Mouse (Mus musculus) neural tube, embryonic 13.5 days (tissue): ENCODE data around the gene Ddx3x. TPM values are rescaled to one million over a fixed set of nuclear protein-coding genes. Genes with fewer than 3 reads are reported as not detected.
"Not testable (repeated sequence)": the region's sequence is repeated elsewhere in the genome, so short reads cannot be mapped to it uniquely, and the experiment has no call there.

Experiments
- ATAC-seq: fragments of 200-750 bp; cut with Nextera tagmentation; 2 replicates; pipeline ENCODE4 v1.8.0; 2017; ENCODE audit warnings: low read depth, mild to moderate bottlenecking, moderate TSS enrichment, moderate library complexity
- H3K27ac ChIP-seq: fragments of 300-500 bp; sonication (generic); replicated peaks from 2 replicates; pipeline ENCODE4 v1.5.1; 2015; ENCODE audit warnings: moderate library complexity, mild to moderate bottlenecking, inconsistent platforms
- H3K27me3 ChIP-seq: fragments of 300-500 bp; sonication (generic); 2 replicates; pipeline ENCODE4 v1.6.1; 2015; ENCODE audit warnings: mild to moderate bottlenecking, inconsistent platforms
- H3K36me3 ChIP-seq: fragments of 300-500 bp; sonication (generic); 2 replicates; pipeline ENCODE4 v1.6.1; 2015; ENCODE audit warnings: mild to moderate bottlenecking, inconsistent platforms
- H3K4me1 ChIP-seq: fragments of 300-500 bp; sonication (generic); replicated peaks from 2 replicates; pipeline ENCODE4 v1.6.1; 2015; ENCODE audit warnings: inconsistent platforms
- H3K4me2 ChIP-seq: fragments of 300-500 bp; sonication (generic); 2 replicates; pipeline ENCODE4 v1.6.1; 2015; ENCODE audit warnings: inconsistent platforms, mild to moderate bottlenecking, moderate library complexity
- H3K4me3 ChIP-seq: fragments of 300-500 bp; sonication (generic); 2 replicates; pipeline ENCODE4 v1.5.1; 2015; ENCODE audit warnings: mild to moderate bottlenecking, inconsistent platforms
- H3K9ac ChIP-seq: fragments of 300-500 bp; sonication (generic); 2 replicates; pipeline ENCODE4 v1.6.1; 2015; ENCODE audit warnings: moderate library complexity, mild to moderate bottlenecking, inconsistent platforms
- H3K9me3 ChIP-seq: fragments of 300-500 bp; sonication (generic); 2 replicates; pipeline ENCODE4 v1.6.1; 2016; ENCODE audit warnings: inconsistent platforms
- WGBS: fragments of 180-500 bp; shearing (Covaris S2); methylation state at CpG from one replicate; pipeline ENCODE4 v1.1.7; 2015; 5-methylcytosine and 5-hydroxymethylcytosine counted together
- polyA plus RNA-seq: library from polyadenylated mRNA; unstranded; fragments of >200 nt; fragmentation: Nextera tagmentation; extraction: Ambion mirVana; gene quantifications from 2 replicates; pipeline ENCODE4 v1.2.1, GENCODE M21; 2015

Gene Ddx3x
- polyA plus RNA-seq = 107 and 114 TPM in 2 replicates

DNA sequence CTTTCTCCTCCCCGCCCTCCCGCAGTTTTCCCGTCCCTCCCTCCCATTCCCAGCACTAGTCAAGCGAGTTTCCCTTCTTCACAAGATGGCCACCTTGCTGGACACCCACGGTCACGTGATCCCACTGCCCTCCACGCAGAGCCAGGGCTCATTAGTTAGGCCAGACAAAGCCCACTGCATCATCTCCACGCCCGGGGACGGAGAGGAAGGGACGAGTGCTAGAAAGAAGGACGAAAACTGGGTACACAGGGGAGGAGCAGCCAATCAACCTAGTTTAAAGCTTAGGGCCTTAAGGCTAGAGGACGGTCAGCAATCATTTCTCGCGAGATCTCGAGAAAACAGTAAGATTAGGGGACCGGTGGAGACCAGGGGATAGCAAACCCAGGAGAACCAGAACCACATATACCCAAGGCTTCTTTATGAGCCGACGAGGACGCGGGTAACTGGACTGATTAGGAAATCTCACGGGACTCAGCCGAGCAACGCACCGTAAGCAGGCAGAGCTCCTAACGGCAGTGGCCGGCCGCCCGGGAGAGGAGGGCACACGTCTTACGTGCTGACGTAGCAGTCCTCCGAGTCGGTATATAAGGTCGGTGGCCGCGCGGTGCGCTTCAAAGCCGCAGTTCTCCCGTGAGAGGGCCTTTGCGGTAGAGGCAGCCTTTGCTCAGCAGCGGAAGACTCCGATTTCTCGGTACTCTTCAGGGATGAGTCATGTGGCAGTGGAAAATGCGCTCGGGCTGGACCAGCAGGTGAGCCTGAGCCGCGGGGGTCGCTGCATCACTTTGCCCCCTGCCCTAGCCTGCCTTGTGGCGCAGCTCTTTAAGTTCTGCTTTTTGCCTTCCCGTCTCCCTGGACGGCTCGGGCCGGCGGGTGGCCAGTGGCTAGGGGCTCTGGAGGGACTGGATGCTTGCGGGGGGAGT, at the start of gene Ddx3x:
Ddx3x (plus strand) TSS at position 562 of the 920 bp plus-strand sequence.
- Histone ChIP-seq H3K27ac (peak within 1 kb of the TSS; percentile 99), H3K9me3 (no peaks in the 10 kb centered on the region), H3K27me3 (0 out of 2 replicates have a peak, but pooled peaks cover 5% of the 10 kb centered on the region), H3K9ac (peak within 1 kb of the TSS; percentile 99), H3K4me1 (peaks cover 32% of the 10 kb centered on the region), H3K36me3 (peaks cover 11% of the 10 kb centered on the region), H3K4me2 (peak within 1 kb of the TSS; percentile 81), H3K4me3 (peak within 1 kb of the TSS; percentile 84)
- under 1% methylated on average over 57 of the region's 57 CpGs for WGBS
- peak; percentile 96 for ATAC-seq

GRCm38 (mm10) chrX:13231243-13231642, 49.5 kb upstream of the Ddx3x start:
- Histone ChIP-seq H3K36me3 (no peaks in the 10 kb centered on the region), H3K4me3 (0 out of 2 replicates have a peak overlapping the region, but pooled peaks have one; percentile 37), H3K27me3 (peaks cover 14% of the 10 kb centered on the region; the same call in 1 of the 2 replicates), H3K9me3 (no peaks in the 10 kb centered on the region), H3K4me1 (peaks cover 11% of the 10 kb centered on the region; the same call in 1 of the 2 replicates), H3K9ac (peak overlapping the region; percentile 62), H3K4me2 (peak overlapping the region; percentile 43), H3K27ac (peak overlapping the region; percentile 91)
- peak; percentile 20 for ATAC-seq
- 45% methylated on average over 9 of the region's 9 CpGs for WGBS

GRCm38 (mm10) chrX:13232834-13233233, 47.9 kb upstream of the Ddx3x start:
- not testable (repeated sequence) for ATAC-seq, H3K27ac ChIP-seq, H3K36me3 ChIP-seq, H3K4me2 ChIP-seq, H3K9ac ChIP-seq, H3K4me3 ChIP-seq, H3K9me3 ChIP-seq
- H3K27me3 ChIP-seq = peaks cover 14% of the 10 kb centered on the region
- WGBS = 92% methylated on average over 1 of the region's 1 CpGs
- peaks cover 17% of the 10 kb centered on the region for H3K4me1 ChIP-seq

GRCm38 (mm10) chrX:13233631-13234030, 47.1 kb upstream of the Ddx3x start:
- no peak overlapping the region for H3K27ac ChIP-seq
- no peaks in the 10 kb centered on the region for H3K9me3 ChIP-seq
- peaks cover 19% of the 10 kb centered on the region for H3K27me3 ChIP-seq
- H3K4me3 ChIP-seq = no peak overlapping the region
- H3K4me2 ChIP-seq = no peak overlapping the region
- H3K36me3 ChIP-seq = no peaks in the 10 kb centered on the region
- ATAC-seq = no peak
- no peak overlapping the region for H3K9ac ChIP-seq
- peaks cover 17% of the 10 kb centered on the region for H3K4me1 ChIP-seq
- WGBS = 62% methylated on average over 2 of the region's 2 CpGs

DNA sequence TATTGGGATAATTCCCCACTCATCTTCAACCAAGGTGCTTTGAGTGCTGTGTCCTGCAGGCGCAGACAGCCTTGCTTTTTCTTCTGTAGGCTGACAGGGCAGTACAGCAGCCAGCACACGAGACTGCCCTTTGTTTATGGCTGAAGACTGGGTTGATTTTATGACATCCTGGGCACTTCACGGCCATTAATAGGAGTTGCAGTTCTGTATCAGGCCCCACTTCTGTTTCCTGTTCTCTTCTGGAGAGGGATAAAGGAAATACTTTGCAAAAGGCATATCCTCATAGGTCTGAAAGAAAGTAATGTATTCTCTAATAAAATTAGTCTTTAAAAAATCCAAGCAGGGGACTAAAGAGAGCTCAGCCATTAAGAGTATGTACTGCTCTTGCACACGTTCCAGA, 46.1 kb upstream of the Ddx3x start:
- Histone ChIP-seq H3K27me3 (peaks cover 27% of the 10 kb centered on the region), H3K9me3 (no peaks in the 10 kb centered on the region), H3K9ac (no peak overlapping the region), H3K36me3 (no peaks in the 10 kb centered on the region), H3K4me3 (no peak overlapping the region), H3K4me2 (no peak overlapping the region), H3K27ac (no peak overlapping the region), H3K4me1 (peaks cover 17% of the 10 kb centered on the region)
- no peak for ATAC-seq
- 31% methylated on average over 4 of the region's 4 CpGs for WGBS

DNA sequence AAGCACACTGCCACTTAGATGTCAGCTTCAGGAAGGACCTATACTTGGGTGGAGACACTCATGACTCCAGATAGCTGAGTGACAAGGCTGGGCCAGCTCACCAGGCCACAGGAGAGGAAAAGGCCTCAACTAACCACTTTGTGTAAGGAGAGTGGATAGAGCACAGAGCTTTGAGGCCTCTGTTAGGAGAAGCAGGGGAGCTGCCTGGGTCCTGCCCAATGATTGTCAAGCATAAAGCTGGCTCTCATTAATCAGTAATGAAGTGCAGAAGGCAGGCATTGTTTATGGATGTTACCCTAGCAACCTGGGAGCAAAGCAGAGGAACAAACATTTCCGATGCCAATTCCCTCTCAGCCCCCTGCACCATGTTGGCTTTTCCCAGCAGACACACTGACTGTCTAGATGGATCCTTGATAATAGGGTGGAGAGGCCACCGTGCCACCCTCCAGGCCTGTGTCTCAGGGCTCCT, 44.6 kb upstream of the Ddx3x start:
- peaks cover 27% of the 10 kb centered on the region for H3K27me3 ChIP-seq
- H3K9me3 ChIP-seq = no peaks in the 10 kb centered on the region
- H3K4me2 ChIP-seq = no peak overlapping the region
- H3K9ac ChIP-seq = no peak overlapping the region
- H3K4me3 ChIP-seq = no peak overlapping the region
- ATAC-seq = peak; percentile 68
- peaks cover 21% of the 10 kb centered on the region for H3K4me1 ChIP-seq
- WGBS = 25% methylated on average over 2 of the region's 2 CpGs
- H3K36me3 ChIP-seq = no peaks in the 10 kb centered on the region
- peak overlapping the region; percentile 79 for H3K27ac ChIP-seq

GRCm38 (mm10) chrX:13239455-13239854, 41.3 kb upstream of the Ddx3x start:
- H3K4me3 ChIP-seq = no peak overlapping the region
- no peaks in the 10 kb centered on the region for H3K36me3 ChIP-seq
- no peak overlapping the region for H3K27ac ChIP-seq
- H3K9me3 ChIP-seq = no peaks in the 10 kb centered on the region
- peaks cover 32% of the 10 kb centered on the region for H3K4me1 ChIP-seq
- H3K4me2 ChIP-seq = no peak overlapping the region
- peaks cover 23% of the 10 kb centered on the region for H3K27me3 ChIP-seq
- no peak for ATAC-seq
- no peak overlapping the region for H3K9ac ChIP-seq
- 93% methylated on average over 6 of the region's 6 CpGs for WGBS

DNA sequence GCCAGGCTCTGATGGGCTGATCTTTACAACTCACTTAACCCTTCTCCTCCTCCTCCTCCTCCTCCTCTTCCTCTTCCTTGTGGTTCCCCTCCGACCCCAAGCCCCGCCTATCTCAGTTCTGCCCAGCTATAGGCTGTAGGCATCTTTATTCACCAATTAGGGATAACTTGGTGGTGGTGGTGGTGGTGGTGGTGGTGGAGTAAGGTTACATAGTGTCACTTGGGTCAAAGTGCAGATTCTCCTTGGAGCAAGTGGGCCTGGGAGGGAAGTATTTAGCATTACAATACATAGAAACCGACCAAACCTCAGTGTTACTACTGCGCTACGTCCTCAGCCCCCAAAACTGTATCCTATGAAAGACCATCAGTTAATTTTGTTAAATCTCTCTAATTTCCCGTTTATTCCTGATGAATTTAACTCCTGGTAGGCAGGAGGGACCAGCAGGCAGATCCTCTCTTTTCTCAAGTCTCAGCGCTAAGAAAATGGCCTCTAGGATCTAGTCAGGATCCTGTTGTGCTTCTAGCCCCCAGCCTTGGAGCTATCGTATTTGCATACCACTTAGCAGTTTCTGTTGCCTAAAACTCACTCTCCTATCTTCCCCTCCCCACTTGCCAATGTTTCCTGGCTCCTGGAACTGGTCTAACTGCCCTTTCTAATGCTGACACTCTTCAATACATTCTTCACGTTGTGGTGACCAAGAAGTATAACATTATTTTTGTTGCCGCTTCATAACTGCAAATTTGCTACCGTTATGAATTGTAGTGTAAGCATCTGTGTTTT, 39.9 kb upstream of the Ddx3x start:
- H3K27me3 ChIP-seq = peaks cover 31% of the 10 kb centered on the region
- H3K4me3 ChIP-seq = peak overlapping the region; percentile 39
- H3K4me1 ChIP-seq = peaks cover 32% of the 10 kb centered on the region
- H3K9ac ChIP-seq = peak overlapping the region; percentile 77
- H3K27ac ChIP-seq = peak overlapping the region; percentile 99
- H3K36me3 ChIP-seq = no peaks in the 10 kb centered on the region
- ATAC-seq = no peak
- H3K9me3 ChIP-seq = no peaks in the 10 kb centered on the region
- peak overlapping the region; percentile 63 for H3K4me2 ChIP-seq
- 16% methylated on average over 11 of the region's 11 CpGs for WGBS

DNA sequence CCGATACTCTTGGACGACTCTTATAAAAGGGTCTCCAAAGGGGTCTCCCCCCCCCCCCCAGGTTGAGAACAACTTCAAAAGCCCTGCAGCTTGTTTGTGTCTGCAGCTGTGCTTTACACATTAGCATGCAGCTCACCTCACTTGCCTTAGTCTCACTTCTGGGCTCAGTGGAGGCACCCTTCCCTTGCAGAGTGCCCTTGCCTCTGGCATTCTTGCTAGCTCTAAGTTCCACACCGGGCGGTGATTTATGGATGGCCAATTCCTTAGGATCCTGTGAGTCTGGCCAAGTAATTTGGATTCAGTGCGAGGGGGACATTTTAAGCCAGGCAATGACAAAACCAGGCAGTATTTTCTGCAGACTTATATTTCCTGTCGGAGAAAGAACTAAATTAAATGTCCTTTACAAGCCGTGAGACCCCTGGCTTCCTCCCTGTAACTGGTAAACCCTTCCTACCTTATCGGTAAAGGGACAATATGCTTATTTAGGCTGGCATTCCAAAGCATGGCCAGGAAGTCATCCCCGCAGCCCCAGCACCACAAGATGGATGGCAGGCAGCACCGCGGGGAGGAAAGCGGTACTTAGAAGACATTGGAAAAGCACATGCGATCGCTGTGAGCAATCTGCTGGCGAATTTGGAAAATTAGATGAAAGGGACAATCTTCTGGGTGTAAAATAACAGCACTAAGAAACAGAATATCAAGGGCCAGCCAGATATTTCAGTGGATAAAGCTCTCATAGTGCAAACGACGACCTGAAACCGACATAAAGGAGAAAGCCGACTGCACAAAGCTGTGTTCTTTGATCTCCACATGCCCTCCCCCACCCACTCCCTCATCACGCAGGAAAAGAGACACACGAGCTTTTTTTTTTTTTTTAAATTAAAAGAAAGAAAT, 39.1 kb upstream of the Ddx3x start:
- peak; percentile 62 for ATAC-seq
- Histone ChIP-seq H3K4me2 (peak overlapping the region; percentile 63), H3K4me1 (peaks cover 24% of the 10 kb centered on the region), H3K36me3 (no peaks in the 10 kb centered on the region), H3K4me3 (peak overlapping the region; percentile 39), H3K27me3 (peaks cover 31% of the 10 kb centered on the region; the same call in 1 of the 2 replicates), H3K9ac (peak overlapping the region; percentile 77), H3K9me3 (no peaks in the 10 kb centered on the region), H3K27ac (peak overlapping the region; percentile 99)
- WGBS = 10% methylated on average over 21 of the region's 21 CpGs

DNA sequence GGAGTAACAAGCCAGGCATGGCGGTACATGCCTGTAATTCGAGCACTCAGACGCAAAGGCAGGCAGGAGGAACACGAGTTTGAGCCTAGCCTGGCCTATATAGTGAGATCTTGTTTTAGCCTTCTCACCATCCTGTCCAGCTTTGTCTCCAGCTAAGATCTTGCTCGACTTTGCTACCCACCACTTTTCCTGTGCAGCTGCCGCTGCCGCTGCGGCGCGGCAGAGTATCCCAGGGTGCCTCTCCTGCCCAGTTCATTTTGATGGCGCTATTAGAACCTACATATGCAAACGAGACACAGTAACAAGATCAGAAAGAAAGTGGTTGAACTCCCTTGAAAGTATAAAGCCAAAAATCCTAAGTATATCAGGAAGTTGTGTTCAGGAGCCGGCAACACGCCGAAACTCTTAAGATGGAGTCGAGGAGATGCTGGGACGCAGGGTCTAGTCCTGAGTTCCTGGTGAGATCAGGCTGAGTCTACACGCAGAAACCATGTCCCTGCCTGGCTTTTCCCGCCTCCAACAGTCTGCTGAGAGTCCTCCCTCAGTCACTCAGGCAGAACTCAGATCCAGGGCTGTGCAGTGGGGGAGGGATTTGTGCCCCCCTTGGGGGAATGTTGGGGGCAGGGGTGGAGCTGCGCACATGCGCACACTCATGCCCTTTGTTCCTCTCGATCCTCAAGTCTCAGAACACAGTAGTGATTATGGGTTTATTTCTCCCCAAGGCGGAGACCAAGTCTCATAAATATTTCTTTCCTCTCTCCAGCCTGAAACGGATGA, 38.3 kb upstream of the Ddx3x start:
- H3K27me3 ChIP-seq = peaks cover 29% of the 10 kb centered on the region; the same call in 1 of the 2 replicates
- H3K36me3 ChIP-seq = no peaks in the 10 kb centered on the region
- H3K4me3 ChIP-seq = peak overlapping the region; percentile 39
- H3K27ac ChIP-seq = peak overlapping the region; percentile 99
- H3K9me3 ChIP-seq = no peaks in the 10 kb centered on the region
- 9% methylated on average over 24 of the region's 24 CpGs for WGBS
- H3K4me2 ChIP-seq = peak overlapping the region; percentile 63
- H3K4me1 ChIP-seq = peaks cover 22% of the 10 kb centered on the region
- peak overlapping the region; percentile 77 for H3K9ac ChIP-seq
- ATAC-seq = peak; percentile 95
